Comparison of ENCODE assay signal across 9 mouse cellular contexts in the genomic region with DNA sequence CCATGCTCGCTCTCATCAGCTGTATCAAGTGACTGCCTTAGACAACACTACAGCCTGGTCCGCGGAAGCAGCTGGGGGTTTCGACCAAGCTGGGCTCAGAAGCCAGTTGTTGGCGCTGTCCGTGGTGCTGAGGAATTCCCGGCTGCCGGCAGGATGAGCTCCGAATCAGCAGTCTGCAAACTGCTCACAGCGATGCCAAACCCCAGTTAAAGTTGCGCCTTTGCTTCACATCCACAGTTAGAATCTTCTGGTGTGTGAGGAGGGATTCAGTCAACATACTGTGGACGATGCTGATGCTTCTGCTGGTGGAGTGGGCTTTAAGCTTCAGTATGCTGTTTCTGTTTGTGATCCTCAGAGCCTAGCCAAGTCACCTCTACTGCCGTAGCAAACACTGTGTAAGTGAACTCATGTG. TPM values are rescaled to one million over a fixed set of nuclear protein-coding genes. Genes with fewer than 3 reads are reported as not detected.
DNase-seq lines count a peak whose midpoint lies in the region; ATAC-seq and TF ChIP-seq lines count a peak whose summit lies in the region.
"Had no signal": no experiment of that assay in that cellular context is flagged by ENCODE, and none has a peak within 500 bp of the region (broad histone marks: within the 10 kb centered on the region; RNA-seq: fewer than 3 reads in every experiment).

A gene (plus strand): TSS at position 61 of the 412 bp plus-strand sequence.

- no peaks in the 10 kb centered on the region for H3K4me1 ChIP-seq in kidney, postnatal 0 days (replicated peaks; ENCODE audit: insufficient read depth, low read length)
- no peaks in the 10 kb centered on the region for H3K4me1 ChIP-seq in limb, embryonic 13.5 days
- no peaks in the 10 kb centered on the region for H3K4me1 ChIP-seq in neural tube, embryonic 15.5 days
- H3K4me1 ChIP-seq: lung, embryonic 15.5 days had no signal

- TF ChIP-seq CTCF in kidney, postnatal 0 days (IDR thresholded peaks at IDR 0.05; ENCODE audit: low read depth): no peak

- intact Hi-C loops in heart, postnatal 25 days (cut with DNase I): no loop called here

- ATAC-seq in kidney, postnatal 0 days (replicated peaks; ENCODE audit: low FRiP score, low read depth): peak; percentile 52; the same call in 1 of the 2 replicates
- peak; percentile 77 for ATAC-seq in limb, embryonic 13.5 days (ENCODE audit: low FRiP score, low read depth)
- peak; percentile 89 for ATAC-seq in neural tube, embryonic 15.5 days (ENCODE audit: low FRiP score)

- no peaks in the 10 kb centered on the region for H3K9me3 ChIP-seq in kidney, postnatal 0 days (replicated peaks; ENCODE audit: low read length)
- no peaks in the 10 kb centered on the region for H3K9me3 ChIP-seq in limb, embryonic 13.5 days
- no peaks in the 10 kb centered on the region for H3K9me3 ChIP-seq in neural tube, embryonic 15.5 days (replicated peaks)
- H3K9me3 ChIP-seq: lung, embryonic 15.5 days had no signal

- 6% methylated on average over 13 of the region's 13 CpGs for WGBS in kidney, postnatal 0 days
- WGBS in limb, embryonic 13.5 days: 10% methylated on average over 13 of the region's 13 CpGs
- 6% methylated on average over 13 of the region's 13 CpGs for WGBS in neural tube, embryonic 15.5 days

- DNase-seq in heart, adult 8-10 months (ENCODE audit: low spot score): peak; percentile 17
- no peak for DNase-seq in heart, postnatal 25 days (ENCODE audit: low spot score)
- peak; percentile 7 to 11 for DNase-seq in cerebellum, postnatal 36 days
- DNase-seq in gastrocnemius, postnatal 4 days (ENCODE audit: low spot score in 2 of 2): peak; percentile 55 to 79
- peak; percentile 80 for DNase-seq in kidney, postnatal 0 days (ENCODE audit: low spot score)
- DNase-seq in urinary bladder, postnatal 14 days (ENCODE audit: low spot score): peak; percentile 46

- no peaks in the 10 kb centered on the region for H3K27me3 ChIP-seq in kidney, postnatal 0 days (ENCODE audit: insufficient read depth, low read length)
- H3K27me3 ChIP-seq in limb, embryonic 13.5 days: peaks cover 6% of the 10 kb centered on the region; the same call in 1 of the 2 replicates
- no peaks in the 10 kb centered on the region for H3K27me3 ChIP-seq in neural tube, embryonic 15.5 days (replicated peaks)
- H3K27me3 ChIP-seq: lung, embryonic 15.5 days had no signal

- H3K36me3 ChIP-seq in kidney, postnatal 0 days (ENCODE audit: insufficient read depth, low read length): no peaks in the 10 kb centered on the region
- H3K36me3 ChIP-seq in limb, embryonic 13.5 days: no peaks in the 10 kb centered on the region
- H3K36me3 ChIP-seq in neural tube, embryonic 15.5 days: no peaks in the 10 kb centered on the region
- H3K36me3 ChIP-seq: lung, embryonic 15.5 days had no signal

- no peak within 1 kb of the TSS for H3K9ac ChIP-seq in kidney, postnatal 0 days (ENCODE audit: low read depth, low read length)
- H3K9ac ChIP-seq in limb, embryonic 13.5 days: no peak within 1 kb of the TSS
- H3K9ac ChIP-seq in neural tube, embryonic 15.5 days (replicated peaks): peak within 1 kb of the TSS; percentile 45
- H3K9ac ChIP-seq: lung, embryonic 15.5 days had no signal

- no peak within 1 kb of the TSS for H3K27ac ChIP-seq in kidney, postnatal 0 days
- H3K27ac ChIP-seq in limb, embryonic 13.5 days: no peak within 1 kb of the TSS
- peak within 1 kb of the TSS; percentile 69 for H3K27ac ChIP-seq in neural tube, embryonic 15.5 days (replicated peaks)
- H3K27ac ChIP-seq: lung, embryonic 15.5 days had no signal

- no peak within 1 kb of the TSS for H3K4me2 ChIP-seq in kidney, postnatal 0 days (ENCODE audit: low read length)
- no peak within 1 kb of the TSS for H3K4me2 ChIP-seq in limb, embryonic 13.5 days (replicated peaks)
- H3K4me2 ChIP-seq in neural tube, embryonic 15.5 days: peak within 1 kb of the TSS; percentile 61
- H3K4me2 ChIP-seq: lung, embryonic 15.5 days had no signal

- no peak within 1 kb of the TSS for H3K4me3 ChIP-seq in kidney, postnatal 0 days (replicated peaks; ENCODE audit: low read depth, low read length)
- no peak within 1 kb of the TSS for H3K4me3 ChIP-seq in limb, embryonic 13.5 days
- peak within 1 kb of the TSS; percentile 41 for H3K4me3 ChIP-seq in neural tube, embryonic 15.5 days (replicated peaks)
- H3K4me3 ChIP-seq: lung, embryonic 15.5 days had no signal

RNA-seq across cellular contexts. Expression of the gene that starts here (rescaled TPM):
- total RNA-seq in heart, adult 8-10 months (2022): not detected
- not detected for total RNA-seq in heart, postnatal 25 days (2021)
- total RNA-seq in gastrocnemius, postnatal 4 days (2021): not detected
- polyA plus RNA-seq in kidney, postnatal 0 days (2015; fragmentation: Nextera tagmentation; extraction: Ambion mirVana): 0.03 TPM in 1 of 2 replicates, not detected in the other
- not detected in 2 replicates for polyA plus RNA-seq in limb, embryonic 13.5 days (2015; fragmentation: Nextera tagmentation; extraction: Ambion mirVana)
- 8.9 and 10.8 TPM in 2 replicates for polyA plus RNA-seq in neural tube, embryonic 15.5 days (2015; fragmentation: Nextera tagmentation; extraction: Ambion mirVana)

Comparison
In these comparisons a context has a peak if more than half of its experiments do, and no peak if none do; other contexts are left out.
1. Peak in DNase-seq in heart, adult 8-10 months; RNA of the gene not detected or under 1 TPM.
2. Peak in DNase-seq in gastrocnemius, postnatal 4 days; RNA of the gene not detected or under 1 TPM.
3. Peak in DNase-seq and ATAC-seq in kidney, postnatal 0 days; RNA of the gene not detected or under 1 TPM.
4. Peak in ATAC-seq in limb, embryonic 13.5 days; RNA of the gene not detected or under 1 TPM.